12 mouse cellular contexts compared by ENCODE assay signal in genomic region chr4:45506613-45507012, GRCm38 (mm10). TPM values are rescaled to one million over a fixed set of nuclear protein-coding genes. Genes with fewer than 3 reads are reported as not detected.
DNase-seq lines count a peak whose midpoint lies in the region; ATAC-seq and TF ChIP-seq lines count a peak whose summit lies in the region.
"Had no signal": no experiment of that assay in that cellular context is flagged by ENCODE, and none has a peak within 500 bp of the region (broad histone marks: within the 10 kb centered on the region; RNA-seq: fewer than 3 reads in every experiment).

No protein-coding gene starts in this region.

- TF ChIP-seq POLR2A in heart, adult 2 months (IDR thresholded peaks at IDR 0.05; ENCODE audit: insufficient read depth, low read depth, low read length): no peak
- no peak for TF ChIP-seq POLR2A in liver, adult 2 months (IDR thresholded peaks at IDR 0.05; ENCODE audit: extremely low read depth, insufficient read depth, low read length)
- no peak for TF ChIP-seq POLR2A in myocyte (IDR thresholded peaks at IDR 0.05; ENCODE audit: insufficient read length, low read depth)

- H3K36me3 ChIP-seq in heart, adult 2 months (ENCODE audit: control insufficient read depth, insufficient read depth, low read length): no peaks in the 10 kb centered on the region
- no peaks in the 10 kb centered on the region for H3K36me3 ChIP-seq in liver, adult 2 months (ENCODE audit: control insufficient read depth, insufficient read depth, low read length)
- H3K36me3 ChIP-seq in liver, postnatal 0 days (replicated peaks; ENCODE audit: insufficient read depth, low read length): no peaks in the 10 kb centered on the region
- H3K36me3 ChIP-seq in heart, embryonic 15.5 days: no peaks in the 10 kb centered on the region
- no peaks in the 10 kb centered on the region for H3K36me3 ChIP-seq in myocyte (ENCODE audit: control insufficient read depth, insufficient read depth)

- no peak overlapping the region for H3K4me3 ChIP-seq in heart, adult 2 months
- no peak overlapping the region for H3K4me3 ChIP-seq in liver, adult 2 months (ENCODE audit: insufficient read depth, low read depth, low read length)
- no peak overlapping the region for H3K4me3 ChIP-seq in liver, postnatal 0 days (ENCODE audit: low read depth, low read length)
- H3K4me3 ChIP-seq in heart, embryonic 15.5 days: no peak overlapping the region
- H3K4me3 ChIP-seq in myocyte: no peak overlapping the region
- H3K4me3 ChIP-seq: left cerebral cortex, adult 2 months had no signal

- H3K4me2 ChIP-seq in liver, postnatal 0 days (ENCODE audit: low read depth, low read length): no peak overlapping the region
- H3K4me2 ChIP-seq in heart, embryonic 15.5 days: peak overlapping the region; percentile 47
- H3K4me2 ChIP-seq in myocyte (ENCODE audit: low read depth): peak overlapping the region; percentile 36

- peak overlapping the region; percentile 52 for H3K27ac ChIP-seq in heart, adult 2 months
- peak overlapping the region; percentile 46; the same call in 1 of the 2 replicates for H3K27ac ChIP-seq in liver, adult 2 months (replicated peaks; ENCODE audit: insufficient read depth, low read depth, low read length)
- H3K27ac ChIP-seq in liver, postnatal 0 days (ENCODE audit: low read depth): no peak overlapping the region
- H3K27ac ChIP-seq in heart, embryonic 15.5 days: peak overlapping the region; percentile 91
- H3K27ac ChIP-seq: left cerebral cortex, adult 2 months had no signal

- intact Hi-C loops in heart, adult 2 months (cut with DNase I): loop anchor here (2.0 kb wide), 1 partner anchor 22 kb away; no protein-coding TSS in a partner anchor
- intact Hi-C loops in heart, postnatal 25 days (cut with DNase I): no loop called here

- 0 out of 2 replicates have a peak, but pooled peaks have one; percentile 11 for TF ChIP-seq CTCF in heart, adult 2 months (IDR thresholded peaks at IDR 0.05)
- no peak for TF ChIP-seq CTCF in liver, adult 2 months (IDR thresholded peaks at IDR 0.05; ENCODE audit: low read depth, low read length)
- no peak for TF ChIP-seq CTCF in liver, postnatal 0 days (IDR thresholded peaks at IDR 0.05; ENCODE audit: low read depth)

- H3K27me3 ChIP-seq in heart, adult 2 months (ENCODE audit: control insufficient read depth, insufficient read depth, low read length): no peaks in the 10 kb centered on the region
- H3K27me3 ChIP-seq in liver, adult 2 months (ENCODE audit: control insufficient read depth, insufficient read depth, low read length): no peaks in the 10 kb centered on the region
- H3K27me3 ChIP-seq in liver, postnatal 0 days (ENCODE audit: insufficient read depth, low read length): no peaks in the 10 kb centered on the region
- no peaks in the 10 kb centered on the region for H3K27me3 ChIP-seq in heart, embryonic 15.5 days
- H3K27me3 ChIP-seq in myocyte (ENCODE audit: control insufficient read depth, insufficient read depth, insufficient read length): no peaks in the 10 kb centered on the region

- 38% methylated on average over 5 of the region's 5 CpGs for WGBS in heart, adult 2 months
- WGBS in liver, adult 2 months: 48% methylated on average over 5 of the region's 5 CpGs
- 63% methylated on average over 5 of the region's 5 CpGs for WGBS in liver, postnatal 0 days (ENCODE audit: insufficient replicate concordance)
- WGBS in heart, embryonic 15.5 days: 29% methylated on average over 5 of the region's 5 CpGs

- H3K9me3 ChIP-seq in liver, postnatal 0 days (ENCODE audit: low read length): no peaks in the 10 kb centered on the region
- H3K9me3 ChIP-seq in heart, embryonic 15.5 days (replicated peaks): no peaks in the 10 kb centered on the region

- H3K9ac ChIP-seq in heart, adult 2 months (ENCODE audit: low read depth, low read length): no peak overlapping the region
- no peak overlapping the region for H3K9ac ChIP-seq in liver, adult 2 months (ENCODE audit: low read depth, low read length)
- H3K9ac ChIP-seq in liver, postnatal 0 days (replicated peaks): no peak overlapping the region
- peak overlapping the region; percentile 39 for H3K9ac ChIP-seq in heart, embryonic 15.5 days

- H3ac ChIP-seq in myocyte (ENCODE audit: control insufficient read depth, insufficient read length): no peak overlapping the region

- ATAC-seq in liver, postnatal 0 days: no peak
- ATAC-seq in heart, embryonic 15.5 days (replicated peaks; ENCODE audit: insufficient number of reproducible peaks, insufficient read depth, low FRiP score, low read depth): peak; percentile 5

- TF ChIP-seq EP300 in heart, adult 2 months (IDR thresholded peaks at IDR 0.05; ENCODE audit: insufficient read depth, low read depth, low read length): no peak
- TF ChIP-seq EP300 in liver, postnatal 0 days (IDR thresholded peaks at IDR 0.05; ENCODE audit: low read depth): no peak

- H3K4me1 ChIP-seq in heart, adult 2 months (ENCODE audit: control insufficient read depth, insufficient read depth, low read length): peaks cover 27% of the 10 kb centered on the region
- H3K4me1 ChIP-seq in liver, adult 2 months (ENCODE audit: control insufficient read depth, insufficient read depth, low read length): peaks cover 69% of the 10 kb centered on the region
- peaks cover 36% of the 10 kb centered on the region for H3K4me1 ChIP-seq in liver, postnatal 0 days (ENCODE audit: insufficient read depth)
- H3K4me1 ChIP-seq in heart, embryonic 15.5 days (replicated peaks): peaks cover 88% of the 10 kb centered on the region

- no peaks in the 10 kb centered on the region for H3K79me2 ChIP-seq in heart, adult 2 months (replicated peaks; ENCODE audit: control insufficient read depth, insufficient read depth, low read length)
- H3K79me2 ChIP-seq in liver, adult 2 months (ENCODE audit: control insufficient read depth, insufficient read depth, low read length): peaks cover 75% of the 10 kb centered on the region
- H3K79me2 ChIP-seq in myocyte (ENCODE audit: control insufficient read depth, insufficient read depth): peaks cover 98% of the 10 kb centered on the region

- no peak for DNase-seq in heart, adult 2 months
- no peak for DNase-seq in heart, postnatal 25 days (ENCODE audit: low spot score)
- no peak for DNase-seq in liver, adult 2 months (ENCODE audit: extremely low read depth, low read depth, low spot score)
- no peak for DNase-seq in liver, postnatal 0 days
- no peak for DNase-seq in urinary bladder, adult 2 months (ENCODE audit: low spot score)
- DNase-seq in natural killer cell, adult 2 months (ENCODE audit: low spot score in 2 of 2): no peak
- DNase-seq: cerebellum, postnatal 10 days; gastrocnemius, postnatal 36 days; kidney, adult 8-10 months had no signal

TF ChIP-seq in myocyte, 11 proteins besides CTCF, POLR2A, EP300 and RAD21:
- TF ChIP-seq REST (IDR thresholded peaks at IDR 0.05; ENCODE audit: insufficient read depth, insufficient read length) (no peak), MYOG (IDR thresholded peaks at IDR 0.05; ENCODE audit: control insufficient read depth in 1 of 3, insufficient read depth in 1 of 3, insufficient read length in 2 of 3, low read depth in 2 of 3) (peak in 1 of 3 experiments; percentile 43), CEBPB (IDR thresholded peaks at IDR 0.05; ENCODE audit: insufficient read depth, poor library complexity, severe bottlenecking) (no peak)

RNA-seq across cellular contexts. Expression of gene Shb, which starts 25.7 kb away (rescaled TPM):
- total RNA-seq in heart, adult 2 months (2021): 10 to 100 TPM; 27.2 to 43.0 TPM
- 19.2 and 19.4 TPM in 2 replicates for polyA plus RNA-seq in heart, adult 2 months (2012; rRNA removed)
- 10 to 100 TPM; 34.9 to 37.7 TPM for total RNA-seq in heart, postnatal 25 days (2021)
- 16.1 and 17.1 TPM in 2 replicates for total RNA-seq in liver, adult 2 months (2014; rRNA removed)
- polyA plus RNA-seq in liver, adult 2 months (2012; rRNA removed): 42.1 and 65.7 TPM in 2 replicates
- polyA plus RNA-seq in liver, postnatal 0 days (2015; fragmentation: Nextera tagmentation; extraction: Ambion mirVana): 2.5 and 3.2 TPM in 2 replicates
- 8.6 and 10.7 TPM in 2 replicates for polyA plus RNA-seq in heart, embryonic 15.5 days (2015; fragmentation: Nextera tagmentation; extraction: Ambion mirVana)
- 46.3 TPM for polyA plus RNA-seq in myocyte (2012; fragmentation: generic; extraction: Trizol)
- polyA plus RNA-seq in urinary bladder, adult 2 months (2012; rRNA removed): 29.4 and 40.4 TPM in 2 replicates
